Mouse (Mus musculus) brain, embryonic 14.5 days (tissue): Measurements from ENCODE around the gene Ift52.

Source experiments
- CTCF ChIP-seq: fragments of 200-500 bp; IDR thresholded peaks from 2 replicates; pipeline ENCODE4 v1.5.1; 2012; ENCODE audit warnings: inconsistent platforms, mild to moderate bottlenecking, moderate library complexity, borderline replicate concordance; ENCODE audit not compliant: insufficient read depth, insufficient read length; ENCODE audit errors: extremely low read depth
- POLR2A ChIP-seq: fragments of 200-500 bp; IDR thresholded peaks from 2 replicates; pipeline ENCODE4 v1.6.1; 2012; ENCODE audit warnings: mild to moderate bottlenecking, inconsistent platforms, borderline replicate concordance; ENCODE audit not compliant: poor library complexity, insufficient read depth, insufficient read length, severe bottlenecking; ENCODE audit errors: extremely low read depth

DNA sequence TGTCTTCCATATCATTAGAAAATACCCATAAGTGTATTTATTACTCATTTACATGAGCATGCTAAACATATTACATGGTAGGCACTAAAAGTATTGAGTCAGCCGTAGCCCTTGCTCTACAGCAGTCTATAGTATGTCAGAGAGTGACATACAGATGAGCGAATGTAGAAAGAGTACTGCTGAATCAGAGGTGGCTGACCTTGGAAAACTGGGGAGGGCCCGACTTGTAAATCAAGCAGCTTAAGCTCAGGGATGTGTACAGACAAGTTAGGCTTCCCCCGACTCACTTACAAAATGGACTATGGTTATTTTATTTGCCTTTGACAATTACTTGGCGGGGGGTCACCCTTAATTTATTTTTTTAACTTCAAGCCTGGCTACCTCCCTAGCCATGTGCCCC is 14.1 kb downstream of the Ift52 start:
- TF ChIP-seq CTCF (no peak), POLR2A (no peak)
